Mouse (Mus musculus) heart, embryonic 12.5 days (tissue): ENCODE data around the gene Mfap4. TPM values are rescaled to one million over a fixed set of nuclear protein-coding genes. Genes with fewer than 3 reads are reported as not detected.

Experiments
- ATAC-seq: fragments of 200-750 bp; cut with Nextera tagmentation; 2 replicates; pipeline ENCODE4 v1.8.0; 2017; ENCODE audit warnings: moderate TSS enrichment, moderate library complexity; ENCODE audit not compliant: insufficient number of reproducible peaks, low FRiP score
- H3K27ac ChIP-seq: fragments of 300-500 bp; sonication (generic); 2 replicates; pipeline ENCODE4 v1.5.1; 2016; ENCODE audit warnings: mild to moderate bottlenecking, moderate library complexity; ENCODE audit not compliant: poor library complexity, severe bottlenecking
- H3K27me3 ChIP-seq: fragments of 300-500 bp; sonication (generic); replicated peaks from 2 replicates; pipeline ENCODE4 v1.6.1; 2016; ENCODE audit warnings: mild to moderate bottlenecking, moderate library complexity
- H3K36me3 ChIP-seq: fragments of 300-500 bp; sonication (generic); 2 replicates; pipeline ENCODE4 v1.6.1; 2016; ENCODE audit warnings: mild to moderate bottlenecking, moderate library complexity
- H3K4me1 ChIP-seq: fragments of 300-500 bp; sonication (generic); replicated peaks from 2 replicates; pipeline ENCODE4 v1.6.1; 2016; ENCODE audit warnings: mild to moderate bottlenecking
- H3K4me2 ChIP-seq: fragments of 300-500 bp; sonication (generic); 2 replicates; pipeline ENCODE4 v1.6.1; 2016; ENCODE audit warnings: mild to moderate bottlenecking, moderate library complexity
- H3K4me3 ChIP-seq: fragments of 300-500 bp; sonication (generic); 2 replicates; pipeline ENCODE4 v1.5.1; 2016; ENCODE audit warnings: mild to moderate bottlenecking
- H3K9ac ChIP-seq: fragments of 300-500 bp; sonication (generic); 2 replicates; pipeline ENCODE4 v1.6.1; 2016; ENCODE audit warnings: mild to moderate bottlenecking, moderate library complexity
- H3K9me3 ChIP-seq: fragments of 300-500 bp; sonication (generic); replicated peaks from 2 replicates; pipeline ENCODE4 v1.6.1; 2016; ENCODE audit warnings: mild to moderate bottlenecking, moderate library complexity
- WGBS: fragments of 180-500 bp; shearing (Covaris S2); methylation state at CpG from one replicate; pipeline ENCODE4 v1.1.7; 2016; 5-methylcytosine and 5-hydroxymethylcytosine counted together
- polyA plus RNA-seq: library from polyadenylated mRNA; unstranded; fragments of >200 nt; fragmentation: Nextera tagmentation; extraction: Ambion mirVana; gene quantifications from 2 replicates; pipeline ENCODE4 v1.2.1, GENCODE M21; 2016

Gene Mfap4
- polyA plus RNA-seq, 1 experiment from 2014 or later = 76.0 TPM

DNA sequence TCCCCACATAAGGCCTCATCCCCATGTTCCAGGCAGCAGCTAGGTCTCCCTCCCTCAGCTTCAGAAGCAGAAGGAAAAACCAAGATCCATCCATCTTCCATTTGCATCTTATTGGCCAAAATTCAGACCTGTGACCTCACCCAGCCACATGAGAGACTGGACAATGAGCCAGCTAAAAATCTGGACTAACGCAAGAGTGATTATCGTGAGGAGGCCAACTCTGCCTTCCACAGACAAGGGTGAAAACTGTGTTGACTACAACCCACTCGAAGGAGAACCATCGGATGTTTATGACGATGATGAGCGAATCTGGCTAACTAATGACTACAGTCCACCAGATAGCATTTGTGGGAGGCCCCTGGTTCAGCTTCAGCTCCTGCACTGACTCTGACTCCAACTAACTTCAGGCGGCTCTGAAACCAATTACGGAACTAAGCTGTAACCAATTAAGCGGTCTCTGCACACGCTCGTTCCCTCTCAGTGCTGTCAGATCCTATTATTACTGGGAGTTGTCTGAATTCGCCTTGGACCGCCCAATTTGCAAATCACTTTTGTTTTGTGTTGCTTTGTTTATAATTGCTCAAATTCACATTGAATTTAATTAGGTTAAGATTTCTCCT is 1.9 kb upstream of the Mfap4 start:
- Histone ChIP-seq H3K4me2 (no peak overlapping the region), H3K9me3 (no peaks in the 10 kb centered on the region), H3K36me3 (peaks cover 7% of the 10 kb centered on the region), H3K9ac (no peak overlapping the region), H3K4me3 (no peak overlapping the region), H3K4me1 (peaks cover 47% of the 10 kb centered on the region), H3K27ac (peak overlapping the region; percentile 89; the same call in 1 of the 2 replicates), H3K27me3 (no peaks in the 10 kb centered on the region)
- no peak for ATAC-seq
- 87% methylated on average over 13 of the region's 13 CpGs for WGBS

DNA sequence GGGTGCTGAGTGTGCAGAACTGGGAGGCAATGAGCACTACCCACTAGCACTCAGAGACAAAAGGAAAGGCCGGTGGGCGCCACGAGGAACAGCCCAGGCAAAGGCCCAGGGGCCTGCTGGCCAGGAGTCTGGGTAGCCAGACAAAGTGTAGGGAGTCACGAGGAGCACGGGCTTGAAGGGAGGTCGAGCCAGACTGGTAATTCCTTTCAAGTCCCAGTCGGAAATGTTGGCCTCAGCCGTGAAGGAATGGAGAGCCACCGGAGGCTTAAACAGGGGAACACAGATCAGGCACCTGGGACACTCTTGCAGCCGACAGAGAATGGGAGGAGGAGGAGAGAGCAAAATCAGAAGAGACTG is 997 bp upstream of the Mfap4 start:
- WGBS = 23% methylated on average over 10 of the region's 10 CpGs

DNA sequence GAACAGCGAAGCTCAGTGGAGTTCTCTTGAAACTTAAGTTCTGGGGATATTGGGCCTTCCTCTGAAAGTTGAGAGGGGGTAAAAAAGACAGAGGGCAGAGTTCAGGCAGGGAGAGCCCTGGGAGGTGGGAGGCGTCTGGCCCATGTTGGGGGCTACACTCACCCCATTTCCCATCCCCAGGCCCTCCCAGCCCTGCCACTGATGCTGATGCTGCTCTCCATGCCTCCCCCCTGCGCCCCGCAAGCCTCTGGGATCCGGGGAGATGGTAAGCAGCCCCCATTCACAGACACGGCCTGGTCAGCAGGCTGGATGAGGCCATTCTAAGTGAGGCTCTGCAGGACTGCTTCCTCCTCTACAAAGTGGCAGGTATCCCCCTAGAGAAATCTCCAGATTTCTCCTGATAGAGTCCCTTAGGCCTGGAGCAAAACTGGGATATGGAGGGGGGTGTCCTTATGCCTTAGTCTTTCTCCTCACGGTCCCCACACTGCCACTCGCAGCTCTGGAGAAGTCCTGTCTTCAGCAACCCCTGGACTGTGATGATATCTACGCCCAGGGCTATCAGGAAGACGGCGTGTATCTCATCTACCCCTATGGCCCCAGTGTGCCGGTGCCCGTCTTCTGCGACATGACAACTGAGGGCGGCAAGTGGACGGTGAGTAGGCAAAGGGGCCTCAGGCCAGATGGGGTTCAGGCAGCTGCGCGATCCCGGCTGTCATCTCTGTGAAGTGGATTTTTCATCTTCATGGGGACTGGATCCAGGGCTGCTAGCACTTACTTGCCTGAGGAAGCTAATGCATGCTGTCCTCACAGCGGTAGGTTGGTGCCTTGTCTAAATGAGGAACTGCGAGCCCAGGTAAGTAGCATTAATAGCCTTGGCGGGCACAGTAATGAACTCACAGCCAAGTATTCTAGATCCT is 568 bp downstream of the Mfap4 start:
- WGBS = 45% methylated on average over 22 of the region's 22 CpGs
- peak overlapping the region; percentile 34 for H3K4me3 ChIP-seq
- peak overlapping the region; percentile 89 for H3K27ac ChIP-seq
- H3K36me3 ChIP-seq = peaks cover 31% of the 10 kb centered on the region
- H3K4me1 ChIP-seq = peaks cover 51% of the 10 kb centered on the region
- H3K27me3 ChIP-seq = no peaks in the 10 kb centered on the region
- no peak for ATAC-seq
- peak overlapping the region; percentile 65 for H3K9ac ChIP-seq
- H3K4me2 ChIP-seq = peak overlapping the region; percentile 55
- no peaks in the 10 kb centered on the region for H3K9me3 ChIP-seq

More for the DNA sequence above, 997 bp upstream of the Mfap4 start:
- no peak for ATAC-seq
- H3K4me2 ChIP-seq = peak overlapping the region; percentile 55
- H3K27ac ChIP-seq = peak overlapping the region; percentile 89
- H3K4me1 ChIP-seq = peaks cover 47% of the 10 kb centered on the region
- H3K9me3 ChIP-seq = no peaks in the 10 kb centered on the region
- 0 out of 2 replicates have a peak overlapping the region, but pooled peaks have one; percentile 5 for H3K4me3 ChIP-seq
- peaks cover 16% of the 10 kb centered on the region for H3K36me3 ChIP-seq
- H3K9ac ChIP-seq = peak overlapping the region; percentile 42; the same call in 1 of the 2 replicates
- no peaks in the 10 kb centered on the region for H3K27me3 ChIP-seq

DNA sequence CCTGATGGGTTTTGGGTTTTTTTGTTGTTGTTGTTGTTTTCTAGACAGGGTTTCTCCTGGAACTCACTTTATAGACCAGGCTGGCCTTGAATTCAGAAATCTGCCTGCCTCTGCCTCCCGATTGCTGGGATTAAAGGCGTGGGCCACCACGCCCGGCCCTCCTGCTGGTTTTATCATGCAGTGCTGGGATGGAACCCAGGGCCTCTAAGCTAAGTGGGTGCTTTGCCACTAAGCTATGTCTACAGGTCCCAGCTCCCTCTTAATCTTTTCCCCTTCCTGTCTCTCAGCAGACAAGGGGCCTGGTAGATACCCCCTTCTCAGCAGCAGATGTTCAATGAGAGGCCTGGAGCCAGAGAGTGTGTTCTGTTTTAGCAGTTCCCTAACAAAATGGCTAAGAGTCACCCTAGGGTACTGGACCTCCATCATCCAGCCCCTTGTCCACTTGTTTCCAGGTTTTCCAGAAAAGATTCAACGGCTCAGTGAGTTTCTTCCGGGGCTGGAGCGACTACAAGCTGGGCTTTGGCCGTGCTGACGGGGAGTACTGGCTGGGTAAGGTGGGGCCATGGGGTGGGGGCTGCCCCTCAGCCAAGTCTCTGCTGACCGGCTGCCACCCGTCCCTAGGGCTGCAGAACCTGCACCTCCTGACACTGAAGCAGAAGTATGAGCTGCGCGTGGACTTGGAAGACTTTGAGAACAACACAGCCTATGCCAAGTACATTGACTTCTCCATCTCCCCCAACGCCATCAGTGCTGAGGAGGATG is 1.4 kb downstream of the Mfap4 start:
- Histone ChIP-seq H3K9me3 (no peaks in the 10 kb centered on the region), H3K4me1 (peaks cover 49% of the 10 kb centered on the region)
- WGBS = 85% methylated on average over 14 of the region's 14 CpGs

DNA sequence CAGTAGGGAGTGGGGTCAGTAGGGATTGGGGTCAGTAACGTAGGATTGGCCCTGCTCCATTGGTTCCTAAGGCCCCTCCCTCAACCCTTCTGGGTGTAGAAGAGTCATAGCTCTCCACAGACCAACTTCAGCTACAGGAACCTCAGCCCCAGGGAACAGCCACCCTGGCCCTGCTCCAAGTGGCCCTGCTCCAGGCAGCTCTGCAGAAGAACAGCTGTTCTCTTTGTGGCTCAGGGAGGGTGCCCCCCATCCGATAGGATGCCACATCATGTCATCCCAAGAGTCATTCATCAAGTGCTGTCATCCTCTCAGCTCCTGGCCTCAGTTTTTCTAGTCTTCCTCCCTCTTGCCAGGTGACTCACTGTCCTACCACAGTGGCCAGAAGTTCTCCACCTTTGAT is 2.2 kb downstream of the Mfap4 start:
- H3K4me3 ChIP-seq = no peak overlapping the region
- H3K4me2 ChIP-seq = peak overlapping the region; percentile 55; the same call in 1 of the 2 replicates
- peak; percentile 43; the same call in 1 of the 2 replicates for ATAC-seq
- H3K4me1 ChIP-seq = peaks cover 46% of the 10 kb centered on the region
- H3K9me3 ChIP-seq = no peaks in the 10 kb centered on the region
- WGBS = 55% methylated on average over 2 of the region's 2 CpGs
- peaks cover 46% of the 10 kb centered on the region for H3K36me3 ChIP-seq
- no peak overlapping the region for H3K9ac ChIP-seq
- peak overlapping the region; percentile 9; the same call in 1 of the 2 replicates for H3K27ac ChIP-seq
- H3K27me3 ChIP-seq = no peaks in the 10 kb centered on the region

More for the DNA sequence above, 1.4 kb downstream of the Mfap4 start:
- Histone ChIP-seq H3K27ac (0 out of 2 replicates have a peak overlapping the region, but pooled peaks have one; percentile 1), H3K27me3 (no peaks in the 10 kb centered on the region), H3K9ac (no peak overlapping the region), H3K36me3 (peaks cover 40% of the 10 kb centered on the region), H3K4me2 (peak overlapping the region; percentile 55), H3K4me3 (peak overlapping the region; percentile 34)
- no peak for ATAC-seq

DNA sequence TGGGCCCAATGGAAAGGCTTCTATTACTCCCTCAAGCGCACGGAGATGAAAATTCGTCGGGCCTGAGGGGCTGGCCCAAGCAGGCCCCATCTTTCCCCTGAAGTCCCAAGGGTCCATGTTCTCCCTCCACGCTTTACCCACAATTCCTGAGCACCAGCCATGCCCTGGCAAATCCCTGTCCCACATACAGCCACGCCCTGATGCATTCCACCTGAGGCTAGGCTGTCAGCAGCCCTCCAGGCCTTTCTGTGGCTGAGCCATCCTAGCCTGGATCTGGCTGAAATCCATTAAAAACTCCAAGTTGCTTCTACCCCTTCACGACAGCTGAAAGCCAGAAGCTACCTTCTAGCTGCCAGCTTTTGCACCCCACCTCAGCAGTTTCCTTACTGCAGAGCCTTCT is 2.7 kb downstream of the Mfap4 start:
- H3K4me2 ChIP-seq = no peak overlapping the region
- no peak overlapping the region for H3K4me3 ChIP-seq
- peaks cover 50% of the 10 kb centered on the region for H3K36me3 ChIP-seq
- ATAC-seq = no peak
- no peak overlapping the region for H3K9ac ChIP-seq
- 87% methylated on average over 7 of the region's 7 CpGs for WGBS
- no peaks in the 10 kb centered on the region for H3K27me3 ChIP-seq
- no peaks in the 10 kb centered on the region for H3K9me3 ChIP-seq
- peak overlapping the region; percentile 9; the same call in 1 of the 2 replicates for H3K27ac ChIP-seq
- H3K4me1 ChIP-seq = peaks cover 50% of the 10 kb centered on the region

DNA sequence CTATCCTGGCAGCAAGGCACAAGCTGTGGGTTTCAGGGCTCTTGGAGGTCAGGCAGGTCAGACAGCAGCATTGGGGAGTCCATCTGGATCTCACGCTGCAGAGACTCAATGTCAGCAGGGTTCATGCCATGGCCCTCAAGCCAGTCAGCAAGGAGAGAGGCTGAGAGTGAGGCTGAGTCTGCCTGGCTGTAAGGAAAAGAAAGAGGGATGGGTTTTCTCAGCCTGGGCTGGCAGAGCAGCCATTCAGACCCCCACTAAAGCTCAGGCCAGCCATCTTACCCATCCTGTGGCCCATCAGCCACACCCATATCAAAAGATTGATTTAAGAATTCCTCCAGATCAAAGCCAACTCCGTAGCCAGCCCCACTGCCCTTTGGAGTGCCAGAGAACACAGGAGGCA is 3.9 kb downstream of the Mfap4 start:
- H3K9me3 ChIP-seq = no peaks in the 10 kb centered on the region
- peaks cover 50% of the 10 kb centered on the region for H3K36me3 ChIP-seq
- H3K4me2 ChIP-seq = no peak overlapping the region
- no peak overlapping the region for H3K4me3 ChIP-seq
- no peaks in the 10 kb centered on the region for H3K27me3 ChIP-seq
- no peak overlapping the region for H3K9ac ChIP-seq
- peaks cover 54% of the 10 kb centered on the region for H3K4me1 ChIP-seq
- no peak for ATAC-seq
- no peak overlapping the region for H3K27ac ChIP-seq
- WGBS = 87% methylated on average over 2 of the region's 2 CpGs

DNA sequence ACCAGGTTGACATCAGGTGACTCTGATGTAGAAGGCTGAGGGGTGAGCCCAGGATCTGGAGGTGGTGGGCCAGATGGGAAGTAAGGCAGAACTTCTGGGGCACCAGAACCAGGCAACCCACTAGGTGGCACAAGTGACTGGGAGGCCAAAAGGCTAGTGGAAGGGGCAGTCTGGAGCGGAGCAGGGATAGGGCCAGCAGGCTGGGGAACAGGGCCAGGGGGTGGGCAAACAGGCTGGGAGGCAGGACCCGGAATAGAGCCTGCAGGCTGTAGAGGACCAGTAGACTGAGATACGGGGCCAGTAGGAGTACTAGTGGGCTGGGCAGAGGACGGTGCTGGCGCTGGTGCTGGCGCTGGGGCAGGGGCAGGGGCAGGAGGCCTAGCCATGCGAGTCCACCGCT is 4.6 kb downstream of the Mfap4 start:
- Histone ChIP-seq H3K4me1 (peaks cover 47% of the 10 kb centered on the region), H3K4me3 (no peak overlapping the region), H3K4me2 (no peak overlapping the region), H3K36me3 (peaks cover 50% of the 10 kb centered on the region), H3K27ac (no peak overlapping the region), H3K9me3 (no peaks in the 10 kb centered on the region), H3K9ac (no peak overlapping the region), H3K27me3 (no peaks in the 10 kb centered on the region)
- 91% methylated on average over 8 of the region's 8 CpGs for WGBS
- no peak for ATAC-seq

DNA sequence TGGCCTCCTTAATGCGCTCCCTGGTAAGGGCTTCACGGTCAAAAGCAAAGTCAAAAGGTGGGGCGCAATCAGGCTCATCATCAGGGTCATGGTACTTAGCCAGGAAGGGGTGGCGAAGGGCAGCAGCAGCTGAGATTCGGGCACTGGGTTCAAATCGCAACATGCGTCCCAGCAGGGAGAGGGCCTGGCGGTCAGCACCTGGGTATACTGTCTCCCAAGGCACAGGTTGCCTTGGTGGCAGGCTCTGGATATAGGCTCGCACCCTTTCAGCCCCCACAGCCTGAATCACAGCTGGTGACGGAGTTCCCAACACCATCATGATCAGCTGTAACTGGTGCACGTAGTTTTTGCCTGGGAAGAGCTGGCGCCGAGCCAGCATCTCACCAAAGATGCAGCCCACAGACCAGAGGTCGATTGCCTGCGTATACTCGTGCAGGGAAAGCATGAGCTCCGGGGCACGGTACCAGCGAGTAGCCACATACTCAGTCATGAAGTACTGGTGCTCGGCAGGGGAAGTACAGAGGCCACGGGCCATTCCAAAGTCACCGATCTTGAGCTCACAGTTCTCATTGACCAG is 5.8 kb downstream of the Mfap4 start:
- H3K9ac ChIP-seq = no peak overlapping the region

DNA sequence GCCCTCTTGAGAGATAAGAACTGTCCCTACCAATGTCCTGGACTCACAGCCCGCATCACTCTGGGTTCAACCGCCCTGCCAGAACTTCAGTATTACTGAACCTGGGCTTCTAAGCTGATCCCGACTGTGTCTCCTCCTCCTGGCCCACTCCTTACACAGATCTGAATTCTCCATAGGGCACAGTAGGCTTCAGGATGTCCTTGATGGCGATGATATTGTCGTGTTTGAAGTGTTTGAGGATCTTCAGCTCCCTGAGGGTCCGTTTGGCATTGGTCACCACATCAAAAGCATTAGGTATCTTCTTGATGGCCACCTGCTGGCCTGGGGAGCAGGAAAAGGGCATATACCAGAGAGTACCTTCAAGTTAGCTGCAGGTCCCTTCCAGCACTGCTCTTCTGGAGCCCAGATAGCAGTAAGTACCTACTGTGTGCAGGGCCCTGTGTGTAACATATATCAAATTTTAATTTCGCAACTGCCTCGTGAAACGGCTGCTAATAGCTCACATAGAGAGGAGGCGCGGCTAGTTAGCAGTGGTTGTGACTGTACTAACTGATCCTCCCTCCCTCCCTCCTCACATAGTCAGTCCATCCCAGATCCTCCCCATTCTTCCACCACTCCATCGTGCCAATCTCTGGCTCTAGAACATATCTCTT is 7.6 kb downstream of the Mfap4 start:
- Histone ChIP-seq H3K4me2 (peak overlapping the region; percentile 87), H3K36me3 (peaks cover 47% of the 10 kb centered on the region), H3K9ac (peak overlapping the region; percentile 90), H3K27ac (no peak overlapping the region), H3K4me1 (peaks cover 18% of the 10 kb centered on the region), H3K4me3 (peak overlapping the region; percentile 88), H3K27me3 (no peaks in the 10 kb centered on the region), H3K9me3 (no peaks in the 10 kb centered on the region)
- no peak for ATAC-seq
- 60% methylated on average over 12 of the region's 12 CpGs for WGBS

More for the DNA sequence above, 5.8 kb downstream of the Mfap4 start:
- peaks cover 50% of the 10 kb centered on the region for H3K36me3 ChIP-seq
- no peak overlapping the region for H3K4me3 ChIP-seq
- no peaks in the 10 kb centered on the region for H3K9me3 ChIP-seq
- no peaks in the 10 kb centered on the region for H3K27me3 ChIP-seq
- no peak for ATAC-seq
- peaks cover 35% of the 10 kb centered on the region for H3K4me1 ChIP-seq
- 91% methylated on average over 22 of the region's 22 CpGs for WGBS
- H3K4me2 ChIP-seq = no peak overlapping the region
- no peak overlapping the region for H3K27ac ChIP-seq
